Mouse (Mus musculus) lung, postnatal 0 days (tissue): ENCODE measurements around the gene Il20rb.

Experiments
- CTCF ChIP-seq: IDR thresholded peaks from 2 replicates; pipeline ENCODE4 v1.5.1; 2016; ENCODE audit warnings: antibody characterized with exemption, mild to moderate bottlenecking
- EP300 ChIP-seq: IDR thresholded peaks from 2 replicates; pipeline ENCODE4 v1.6.1; 2016; ENCODE audit warnings: antibody characterized with exemption, mild to moderate bottlenecking, control low read depth

GRCm38 (mm10) chr9:100446059-100446686, 40.4 kb downstream of the Il20rb start:
- TF ChIP-seq CTCF (peak; percentile 88), EP300 (no peak)
